23 mouse cellular contexts compared by ENCODE assay signal in genomic region chr15:93155756-93156155, GRCm38 (mm10).
DNase-seq lines count a peak whose midpoint lies in the region; ATAC-seq and TF ChIP-seq lines count a peak whose summit lies in the region.
"Had no signal": no experiment of that assay in that cellular context is flagged by ENCODE, and none has a peak within 500 bp of the region (broad histone marks: within the 10 kb centered on the region; RNA-seq: fewer than 3 reads in every experiment).

No protein-coding gene starts in this region.

- H3K4me1 ChIP-seq in hindbrain, embryonic 15.5 days (replicated peaks) = 0 out of 2 replicates have a peak, but pooled peaks cover 6% of the 10 kb centered on the region
- H3K4me1 ChIP-seq in hindbrain, embryonic 11.5 days (replicated peaks; ENCODE audit: control insufficient read depth, insufficient read depth, low read length) = no peaks in the 10 kb centered on the region
- H3K4me1 ChIP-seq in midbrain, postnatal 0 days (ENCODE audit: insufficient read depth, low read length) = peaks cover 3% of the 10 kb centered on the region; the same call in 1 of the 2 replicates
- H3K4me1 ChIP-seq: embryonic facial prominence, embryonic 13.5 days; limb, embryonic 15.5 days; liver, embryonic 15.5 days; neural tube, embryonic 12.5 days had no signal

- H3K36me3 ChIP-seq in hindbrain, embryonic 15.5 days = no peaks in the 10 kb centered on the region
- no peaks in the 10 kb centered on the region for H3K36me3 ChIP-seq in hindbrain, embryonic 11.5 days (ENCODE audit: control insufficient read depth, insufficient read depth, low read length)
- H3K36me3 ChIP-seq in midbrain, postnatal 0 days (ENCODE audit: insufficient read depth, low read length) = no peaks in the 10 kb centered on the region
- H3K36me3 ChIP-seq: embryonic facial prominence, embryonic 13.5 days; limb, embryonic 15.5 days; liver, embryonic 15.5 days; neural tube, embryonic 12.5 days had no signal

- TF ChIP-seq CTCF in midbrain, postnatal 0 days (IDR thresholded peaks at IDR 0.05) = no peak

- H3K27ac ChIP-seq in hindbrain, embryonic 15.5 days (replicated peaks) = no peak overlapping the region
- no peak overlapping the region for H3K27ac ChIP-seq in hindbrain, embryonic 11.5 days (ENCODE audit: low read depth, low read length)
- H3K27ac ChIP-seq in midbrain, postnatal 0 days (ENCODE audit: low read depth, low read length) = no peak overlapping the region
- H3K27ac ChIP-seq: embryonic facial prominence, embryonic 13.5 days; layer of hippocampus, adult 2 months; limb, embryonic 15.5 days; liver, embryonic 15.5 days; neural tube, embryonic 12.5 days had no signal

- H3K27me3 ChIP-seq in hindbrain, embryonic 15.5 days = no peaks in the 10 kb centered on the region
- no peaks in the 10 kb centered on the region for H3K27me3 ChIP-seq in hindbrain, embryonic 11.5 days (ENCODE audit: control insufficient read depth, insufficient read depth, low read length)
- H3K27me3 ChIP-seq in midbrain, postnatal 0 days (ENCODE audit: insufficient read depth, low read length) = no peaks in the 10 kb centered on the region
- H3K27me3 ChIP-seq: embryonic facial prominence, embryonic 13.5 days; limb, embryonic 15.5 days; liver, embryonic 15.5 days; neural tube, embryonic 12.5 days had no signal

- H3K9me3 ChIP-seq in hindbrain, embryonic 15.5 days = no peaks in the 10 kb centered on the region
- H3K9me3 ChIP-seq in hindbrain, embryonic 11.5 days (ENCODE audit: control insufficient read depth, low read length) = no peaks in the 10 kb centered on the region
- no peaks in the 10 kb centered on the region for H3K9me3 ChIP-seq in midbrain, postnatal 0 days (ENCODE audit: low read length)
- H3K9me3 ChIP-seq: embryonic facial prominence, embryonic 13.5 days; limb, embryonic 15.5 days; liver, embryonic 15.5 days; neural tube, embryonic 12.5 days had no signal

- H3K4me3 ChIP-seq in hindbrain, embryonic 15.5 days = no peak overlapping the region
- no peak overlapping the region for H3K4me3 ChIP-seq in hindbrain, embryonic 11.5 days (ENCODE audit: low read depth, low read length)
- no peak overlapping the region for H3K4me3 ChIP-seq in midbrain, postnatal 0 days (ENCODE audit: low read depth, low read length)
- H3K4me3 ChIP-seq: embryonic facial prominence, embryonic 13.5 days; layer of hippocampus, adult 2 months; limb, embryonic 15.5 days; liver, embryonic 15.5 days; neural tube, embryonic 12.5 days had no signal

- peak; percentile 63; the same call in 1 of the 2 replicates for ATAC-seq in hindbrain, embryonic 15.5 days (ENCODE audit: low FRiP score, low read depth)
- no peak for ATAC-seq in hindbrain, embryonic 11.5 days (ENCODE audit: low FRiP score)
- no peak for ATAC-seq in midbrain, postnatal 0 days (ENCODE audit: low FRiP score)
- ATAC-seq: CD4-positive, CD25-positive, alpha-beta regulatory T cell, adult 4 months; inflammation-experienced regulatory T-cells, adult 6 months; lung, postnatal 0 days; Patski had no signal

- WGBS in hindbrain, embryonic 15.5 days = 67% methylated on average over 3 of the region's 3 CpGs
- 88% methylated on average over 3 of the region's 3 CpGs for WGBS in hindbrain, embryonic 11.5 days
- WGBS in midbrain, postnatal 0 days = 75% methylated on average over 3 of the region's 3 CpGs

- no peak overlapping the region for H3K9ac ChIP-seq in hindbrain, embryonic 15.5 days
- H3K9ac ChIP-seq in hindbrain, embryonic 11.5 days (ENCODE audit: low read depth, low read length) = no peak overlapping the region
- H3K9ac ChIP-seq in midbrain, postnatal 0 days (replicated peaks; ENCODE audit: low read length, poor library complexity, severe bottlenecking) = no peak overlapping the region
- H3K9ac ChIP-seq: embryonic facial prominence, embryonic 13.5 days; limb, embryonic 15.5 days; liver, embryonic 15.5 days; neural tube, embryonic 12.5 days had no signal

- H3K4me2 ChIP-seq in hindbrain, embryonic 15.5 days = no peak overlapping the region
- no peak overlapping the region for H3K4me2 ChIP-seq in hindbrain, embryonic 11.5 days (replicated peaks; ENCODE audit: low read depth, low read length)
- no peak overlapping the region for H3K4me2 ChIP-seq in midbrain, postnatal 0 days (ENCODE audit: low read depth, low read length, poor library complexity, severe bottlenecking)
- H3K4me2 ChIP-seq: embryonic facial prominence, embryonic 13.5 days; heart, embryonic 11.5 days; limb, embryonic 15.5 days; liver, embryonic 15.5 days; neural tube, embryonic 12.5 days had no signal

- peak; percentile 36 to 55 for DNase-seq in cerebellum, postnatal 10 days
- no peak for DNase-seq in cerebellum, adult 9-11 months
- no peak for DNase-seq in hindbrain, embryonic 11.5 days (ENCODE audit: low spot score)
- DNase-seq in ovary, postnatal 36 days (ENCODE audit: low spot score) = peak; percentile 11
- DNase-seq in ovary, postnatal 10 days (ENCODE audit: low spot score) = no peak
- peak; percentile 49 for DNase-seq in midbrain, postnatal 0 days (ENCODE audit: low spot score)
- DNase-seq in urinary bladder, postnatal 4 days (ENCODE audit: low spot score in 2 of 2) = no peak
- DNase-seq: cerebellum, adult 18-20 months; heart, postnatal 10 days; kidney, adult 2 months; kidney, postnatal 10 days; layer of hippocampus, postnatal 36 days had no signal

Comparison
In these comparisons a context has a peak if more than half of its experiments do, and no peak if none do; other contexts are left out.
1. DNase-seq: peak in cerebellum, postnatal 10 days (2 of 2), ovary, postnatal 36 days (single experiment) and midbrain, postnatal 0 days (single experiment); none in cerebellum, adult 9-11 months (single experiment), hindbrain, embryonic 11.5 days (single experiment), ovary, postnatal 10 days (single experiment) and urinary bladder, postnatal 4 days (0 of 2).